19 mouse cellular contexts compared by ENCODE assay signal in the genomic region with DNA sequence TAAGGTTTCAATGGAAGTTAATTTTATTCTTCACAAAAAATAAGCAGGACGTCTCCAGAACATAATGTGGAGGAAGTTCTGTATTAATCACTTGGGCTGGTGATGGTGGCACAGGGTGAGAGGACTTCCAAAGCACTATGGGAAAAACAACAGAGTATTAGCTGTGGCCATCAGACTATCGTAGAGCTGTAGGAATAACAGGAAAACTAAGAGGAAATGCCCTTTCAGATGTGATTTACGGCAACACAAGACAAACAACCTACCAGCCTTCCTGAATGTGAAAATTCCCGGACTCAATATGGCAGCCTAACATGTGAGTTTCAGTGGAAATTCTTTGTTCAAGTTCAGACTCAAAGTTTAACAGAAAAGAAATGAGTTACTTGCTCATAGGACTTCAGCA. TPM values are rescaled to one million over a fixed set of nuclear protein-coding genes. Genes with fewer than 3 reads are reported as not detected.
A peak's percentile ranks its signal among the peaks of the same experiment; 100 is the strongest.
DNase-seq lines count a peak whose midpoint lies in the region; ATAC-seq and TF ChIP-seq lines count a peak whose summit lies in the region.
"Had no signal": no experiment of that assay in that cellular context is flagged by ENCODE, and none has a peak within 500 bp of the region (broad histone marks: within the 10 kb centered on the region; RNA-seq: fewer than 3 reads in every experiment).

No protein-coding gene starts in this region.

- DNase-seq in kidney, adult 11 months, result peak; percentile 7
- no peak for DNase-seq in kidney, postnatal 4 days
- peak; percentile 57 for DNase-seq in kidney, postnatal 0 days (ENCODE audit: low spot score)
- DNase-seq in kidney, postnatal 25 days, result no peak
- DNase-seq in lung, embryonic 14.5 days, result peak; percentile 25
- DNase-seq in lung, postnatal 36 days, result no peak
- DNase-seq: adrenal gland, postnatal 25 days; cerebellum, adult 18-20 months; cerebellum, adult 9-11 months; cerebellum, postnatal 36 days; gastrocnemius, postnatal 10 days; heart, adult 18-20 months; heart, postnatal 10 days; heart, postnatal 4 days had no signal

- no peak overlapping the region for H3K27ac ChIP-seq in kidney, postnatal 0 days
- H3K27ac ChIP-seq in lung, embryonic 14.5 days (ENCODE audit: low read depth), result no peak overlapping the region
- H3K27ac ChIP-seq: embryonic facial prominence, embryonic 13.5 days; forebrain, embryonic 12.5 days; heart, embryonic 10.5 days had no signal

- ATAC-seq in kidney, postnatal 0 days (replicated peaks; ENCODE audit: low FRiP score, low read depth), result no peak
- no peak for ATAC-seq in lung, embryonic 14.5 days (ENCODE audit: insufficient read depth)
- ATAC-seq: forebrain, embryonic 16.5 days had no signal

- TF ChIP-seq CTCF in kidney, postnatal 0 days (IDR thresholded peaks at IDR 0.05; ENCODE audit: low read depth), result no peak
- no peak for TF ChIP-seq CTCF in lung, embryonic 14.5 days (IDR thresholded peaks at IDR 0.05; ENCODE audit: low read depth)

- no peak overlapping the region for H3K4me2 ChIP-seq in kidney, postnatal 0 days (ENCODE audit: low read length)
- H3K4me2 ChIP-seq in lung, embryonic 14.5 days, result no peak overlapping the region
- H3K4me2 ChIP-seq: embryonic facial prominence, embryonic 13.5 days; forebrain, embryonic 12.5 days had no signal

- no peaks in the 10 kb centered on the region for H3K36me3 ChIP-seq in kidney, postnatal 0 days (ENCODE audit: insufficient read depth, low read length)
- no peaks in the 10 kb centered on the region for H3K36me3 ChIP-seq in lung, embryonic 14.5 days (ENCODE audit: insufficient read depth)
- H3K36me3 ChIP-seq: embryonic facial prominence, embryonic 13.5 days; forebrain, embryonic 12.5 days; heart, embryonic 10.5 days had no signal

- no peak overlapping the region for H3K9ac ChIP-seq in kidney, postnatal 0 days (ENCODE audit: low read depth, low read length)
- no peak overlapping the region for H3K9ac ChIP-seq in lung, embryonic 14.5 days
- H3K9ac ChIP-seq: embryonic facial prominence, embryonic 13.5 days; forebrain, embryonic 12.5 days had no signal

- no peak overlapping the region for H3K4me3 ChIP-seq in kidney, postnatal 0 days (replicated peaks; ENCODE audit: low read depth, low read length)
- no peak overlapping the region for H3K4me3 ChIP-seq in lung, embryonic 14.5 days (ENCODE audit: low read depth, low read length)
- H3K4me3 ChIP-seq: embryonic facial prominence, embryonic 13.5 days; forebrain, embryonic 12.5 days; heart, embryonic 10.5 days had no signal

- no peaks in the 10 kb centered on the region for H3K27me3 ChIP-seq in kidney, postnatal 0 days (ENCODE audit: insufficient read depth, low read length)
- H3K27me3 ChIP-seq in lung, embryonic 14.5 days (ENCODE audit: insufficient read depth, low read length), result no peaks in the 10 kb centered on the region
- H3K27me3 ChIP-seq: embryonic facial prominence, embryonic 13.5 days; forebrain, embryonic 12.5 days had no signal

- 48% methylated on average over 4 of the region's 4 CpGs for WGBS in kidney, postnatal 0 days
- 60% methylated on average over 4 of the region's 4 CpGs for WGBS in lung, embryonic 14.5 days

- no peaks in the 10 kb centered on the region for H3K4me1 ChIP-seq in kidney, postnatal 0 days (replicated peaks; ENCODE audit: insufficient read depth, low read length)
- no peaks in the 10 kb centered on the region for H3K4me1 ChIP-seq in lung, embryonic 14.5 days (ENCODE audit: insufficient read depth)
- H3K4me1 ChIP-seq: embryonic facial prominence, embryonic 13.5 days; forebrain, embryonic 12.5 days; heart, embryonic 10.5 days had no signal

- H3K9me3 ChIP-seq in kidney, postnatal 0 days (replicated peaks; ENCODE audit: low read length), result no peaks in the 10 kb centered on the region
- H3K9me3 ChIP-seq in lung, embryonic 14.5 days (ENCODE audit: low read depth, low read length), result no peaks in the 10 kb centered on the region
- H3K9me3 ChIP-seq: embryonic facial prominence, embryonic 13.5 days; forebrain, embryonic 12.5 days; heart, embryonic 10.5 days had no signal

RNA-seq across cellular contexts. Expression of gene Tmem26, which starts 42.2 kb away (rescaled TPM):
- polyA plus RNA-seq in kidney, postnatal 0 days (2015; fragmentation: Nextera tagmentation; extraction: Ambion mirVana), result 6.5 and 7.3 TPM in 2 replicates
- polyA plus RNA-seq in lung, embryonic 14.5 days (2014; fragmentation: Nextera tagmentation; extraction: Ambion mirVana), result 7.0 and 7.6 TPM in 2 replicates
- polyA plus RNA-seq: C2C12 had no signal

Comparison
In these comparisons a context has a peak if more than half of its experiments do, and no peak if none do; other contexts are left out.
1. DNase-seq: peak in kidney, adult 11 months (single experiment), kidney, postnatal 0 days (single experiment) and lung, embryonic 14.5 days (single experiment); none in kidney, postnatal 4 days (0 of 2), kidney, postnatal 25 days (0 of 2) and lung, postnatal 36 days (single experiment).